Mouse (Mus musculus): Measurements from ENCODE around the gene Emc10. TPM values are rescaled to one million over a fixed set of nuclear protein-coding genes. Genes with fewer than 3 reads are reported as not detected.

The Emc10 gene
- polyA plus RNA-seq, 1 experiment from 2014 or later = 132 TPM

DNA sequence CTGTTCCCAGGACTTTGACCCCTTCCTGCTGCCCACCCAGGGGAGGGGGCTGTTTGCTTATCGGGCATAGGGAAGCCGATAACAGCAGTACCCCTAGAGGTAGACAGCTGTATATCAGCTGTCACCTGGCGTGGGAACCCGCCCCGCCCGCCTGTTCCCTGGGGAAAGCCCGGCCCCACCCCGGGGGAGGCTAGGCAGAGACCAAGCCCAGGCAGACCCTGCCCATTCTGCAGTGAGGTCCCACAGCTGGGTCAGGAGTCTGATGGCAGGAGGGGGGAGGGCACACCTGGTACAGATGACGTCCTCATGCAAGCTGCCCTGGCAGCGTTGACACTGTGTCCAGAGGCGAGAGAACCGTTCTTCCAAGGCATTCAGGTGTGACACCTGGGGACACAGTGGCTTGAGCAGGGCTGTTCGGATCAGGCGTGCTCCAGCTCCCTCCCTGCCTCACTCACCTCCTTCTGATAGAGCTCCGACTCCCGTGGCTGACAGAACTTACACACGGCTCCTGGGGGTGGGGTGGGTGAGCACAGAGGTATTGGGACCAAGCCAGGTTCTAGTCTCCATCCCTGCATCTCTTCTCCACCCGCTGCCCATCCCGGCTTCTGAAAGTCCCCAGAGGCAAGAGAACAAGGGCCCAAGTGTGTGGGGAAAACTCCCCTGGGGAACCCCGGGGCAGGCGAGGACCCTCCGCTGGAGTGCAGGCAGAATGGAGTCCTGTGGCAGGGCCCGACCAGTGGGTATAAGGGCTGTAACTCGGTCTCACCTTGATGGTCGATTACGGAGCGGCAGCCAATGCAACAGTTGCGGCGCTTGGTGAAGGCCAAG lies 36.8 kb upstream of the Emc10 start:
- H3K4me2 ChIP-seq (replicated peaks) = no peak overlapping the region
- WGBS = 92% methylated on average over 29 of the region's 29 CpGs
- no peak for ATAC-seq (ENCODE audit: low FRiP score, low read depth)
- no peak overlapping the region for H3K9ac ChIP-seq (replicated peaks)
- H3K27me3 ChIP-seq = peaks cover 21% of the 10 kb centered on the region
- H3K9me3 ChIP-seq = no peaks in the 10 kb centered on the region
- no peak overlapping the region for H3K27ac ChIP-seq (replicated peaks)
- peaks cover 55% of the 10 kb centered on the region for H3K36me3 ChIP-seq
- no peak overlapping the region for H3K4me3 ChIP-seq
- peaks cover 2% of the 10 kb centered on the region for H3K4me1 ChIP-seq

DNA sequence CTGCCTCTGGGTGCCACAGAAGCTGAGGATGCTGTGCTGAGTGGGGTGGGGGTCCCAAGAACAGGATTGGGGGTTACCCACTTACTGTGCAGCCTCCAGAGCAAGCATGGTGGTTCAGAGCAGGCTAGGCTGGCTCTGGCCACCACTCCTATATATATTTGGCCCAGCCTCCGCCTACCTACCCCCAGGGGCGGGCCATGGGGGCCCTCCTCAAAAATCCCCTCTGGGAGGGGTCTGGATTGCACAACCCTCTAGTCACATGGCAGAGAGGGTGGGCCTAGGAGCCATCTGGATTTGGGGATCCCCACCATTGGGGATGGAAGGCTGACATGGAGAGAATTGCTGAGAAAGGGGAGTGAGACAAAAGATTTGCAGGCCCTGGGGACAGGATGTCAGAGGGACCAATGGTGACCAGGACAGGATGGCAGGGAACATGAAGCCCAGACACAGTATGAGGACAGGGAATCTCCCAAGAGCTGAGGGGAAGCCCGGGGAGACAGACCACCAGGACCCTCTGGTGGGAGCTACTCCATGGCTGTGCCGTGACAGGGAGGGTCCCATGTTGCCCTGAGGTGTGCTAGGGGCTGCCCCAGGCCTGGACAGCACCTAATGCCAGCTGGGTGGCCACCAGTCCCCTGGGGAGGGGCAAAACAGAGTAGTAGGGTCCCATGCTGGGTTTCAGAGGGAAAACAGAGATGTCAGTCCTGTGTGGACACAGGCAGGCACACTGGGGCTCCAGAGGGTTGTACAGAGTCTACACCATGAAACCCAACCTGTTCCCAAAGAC lies 35.8 kb upstream of the Emc10 start, which contains the start of gene Spib:
Gene Spib (minus strand): TSS at position 126 of the 787 bp plus-strand sequence.
- no peak for ATAC-seq (ENCODE audit: low FRiP score, low read depth)
- H3K4me1 ChIP-seq = peaks cover 10% of the 10 kb centered on the region
- 81% methylated on average over 4 of the region's 4 CpGs for WGBS
- peaks cover 45% of the 10 kb centered on the region for H3K36me3 ChIP-seq
- no peak within 1 kb of the TSS for H3K27ac ChIP-seq (replicated peaks)
- no peaks in the 10 kb centered on the region for H3K9me3 ChIP-seq
- no peak within 1 kb of the TSS for H3K4me3 ChIP-seq
- no peak within 1 kb of the TSS for H3K4me2 ChIP-seq (replicated peaks)
- no peak within 1 kb of the TSS for H3K9ac ChIP-seq (replicated peaks)
- peaks cover 31% of the 10 kb centered on the region for H3K27me3 ChIP-seq

DNA sequence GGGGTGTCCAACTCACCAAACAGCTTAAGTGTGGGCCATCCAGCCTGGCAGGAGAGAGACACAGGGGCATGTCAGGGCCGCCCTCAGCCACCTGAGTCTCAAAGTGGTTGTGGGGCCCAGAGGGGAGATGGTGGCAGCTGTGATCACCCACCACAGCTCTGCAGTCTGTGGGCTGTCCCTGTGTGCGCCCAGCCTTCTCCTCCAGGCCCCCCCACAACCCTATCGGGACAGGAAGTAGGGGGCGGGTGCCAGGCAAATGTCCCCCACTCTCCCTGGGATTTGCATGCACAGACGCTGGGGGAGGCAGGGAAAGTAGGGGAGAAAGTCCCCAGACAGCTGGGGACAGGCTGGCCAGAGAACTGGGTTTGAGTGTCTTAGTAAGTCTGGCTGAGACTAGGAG lies 34.9 kb upstream of the Emc10 start:
- no peak overlapping the region for H3K9ac ChIP-seq (replicated peaks)
- H3K36me3 ChIP-seq = peaks cover 36% of the 10 kb centered on the region
- no peak overlapping the region for H3K4me3 ChIP-seq
- H3K27me3 ChIP-seq = peaks cover 40% of the 10 kb centered on the region
- no peaks in the 10 kb centered on the region for H3K9me3 ChIP-seq
- peaks cover 10% of the 10 kb centered on the region for H3K4me1 ChIP-seq
- ATAC-seq (ENCODE audit: low FRiP score, low read depth) = no peak
- H3K4me2 ChIP-seq (replicated peaks) = no peak overlapping the region
- H3K27ac ChIP-seq (replicated peaks) = no peak overlapping the region
- WGBS = 44% methylated on average over 4 of the region's 5 CpGs

DNA sequence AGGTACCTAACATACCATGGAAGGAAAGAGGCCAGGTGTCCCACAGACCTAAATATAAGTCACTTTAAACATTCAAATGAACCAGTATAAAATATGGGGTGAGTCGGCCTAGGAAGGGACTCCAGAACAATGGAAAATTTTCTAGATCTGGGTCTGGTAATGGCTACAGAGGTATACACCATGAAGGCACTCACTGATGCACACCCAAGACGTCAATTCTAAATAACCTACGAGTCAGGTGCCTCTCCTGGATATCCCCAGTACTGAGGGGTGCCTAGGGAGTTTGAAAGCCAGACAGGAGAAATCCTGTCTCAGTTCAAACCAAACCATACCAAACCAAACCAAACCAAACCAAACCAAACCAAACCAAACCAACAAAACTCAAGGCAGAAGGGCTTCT lies 34.2 kb upstream of the Emc10 start:
- WGBS = 88% methylated on average over 3 of the region's 3 CpGs
- peaks cover 29% of the 10 kb centered on the region for H3K36me3 ChIP-seq
- no peaks in the 10 kb centered on the region for H3K9me3 ChIP-seq
- H3K27ac ChIP-seq (replicated peaks) = no peak overlapping the region
- peaks cover 47% of the 10 kb centered on the region for H3K27me3 ChIP-seq
- no peak overlapping the region for H3K4me3 ChIP-seq
- H3K9ac ChIP-seq (replicated peaks) = no peak overlapping the region
- no peak overlapping the region for H3K4me2 ChIP-seq (replicated peaks)
- no peak for ATAC-seq (ENCODE audit: low FRiP score, low read depth)
- H3K4me1 ChIP-seq = peaks cover 11% of the 10 kb centered on the region

DNA sequence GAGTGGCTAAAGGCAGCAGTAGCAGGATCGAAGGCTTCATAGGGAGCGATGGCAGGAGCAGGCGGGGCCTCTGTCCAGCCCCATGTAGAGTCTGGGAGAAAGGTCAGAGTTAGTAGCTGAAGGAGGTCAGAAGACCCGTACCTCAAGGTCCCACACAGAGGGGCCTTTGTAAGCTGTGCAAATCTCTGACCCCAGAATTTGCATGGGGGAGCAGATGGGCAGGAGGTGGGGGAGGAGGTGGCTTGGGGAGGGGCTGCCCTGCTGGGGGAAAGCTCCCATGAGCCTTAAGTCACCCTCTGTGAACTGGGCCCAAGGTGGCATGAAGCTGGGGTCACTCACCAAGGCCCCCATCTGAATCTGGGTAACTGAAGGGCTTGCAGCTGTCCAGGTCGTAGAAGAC lies 33.2 kb upstream of the Emc10 start:
- Histone ChIP-seq H3K9ac (replicated peaks) (no peak overlapping the region), H3K4me2 (replicated peaks) (no peak overlapping the region), H3K4me3 (no peak overlapping the region), H3K4me1 (peaks cover 16% of the 10 kb centered on the region), H3K27me3 (peaks cover 57% of the 10 kb centered on the region), H3K9me3 (no peaks in the 10 kb centered on the region), H3K36me3 (peaks cover 19% of the 10 kb centered on the region), H3K27ac (replicated peaks) (no peak overlapping the region)
- no peak for ATAC-seq (ENCODE audit: low FRiP score, low read depth)
- 61% methylated on average over 5 of the region's 5 CpGs for WGBS

DNA sequence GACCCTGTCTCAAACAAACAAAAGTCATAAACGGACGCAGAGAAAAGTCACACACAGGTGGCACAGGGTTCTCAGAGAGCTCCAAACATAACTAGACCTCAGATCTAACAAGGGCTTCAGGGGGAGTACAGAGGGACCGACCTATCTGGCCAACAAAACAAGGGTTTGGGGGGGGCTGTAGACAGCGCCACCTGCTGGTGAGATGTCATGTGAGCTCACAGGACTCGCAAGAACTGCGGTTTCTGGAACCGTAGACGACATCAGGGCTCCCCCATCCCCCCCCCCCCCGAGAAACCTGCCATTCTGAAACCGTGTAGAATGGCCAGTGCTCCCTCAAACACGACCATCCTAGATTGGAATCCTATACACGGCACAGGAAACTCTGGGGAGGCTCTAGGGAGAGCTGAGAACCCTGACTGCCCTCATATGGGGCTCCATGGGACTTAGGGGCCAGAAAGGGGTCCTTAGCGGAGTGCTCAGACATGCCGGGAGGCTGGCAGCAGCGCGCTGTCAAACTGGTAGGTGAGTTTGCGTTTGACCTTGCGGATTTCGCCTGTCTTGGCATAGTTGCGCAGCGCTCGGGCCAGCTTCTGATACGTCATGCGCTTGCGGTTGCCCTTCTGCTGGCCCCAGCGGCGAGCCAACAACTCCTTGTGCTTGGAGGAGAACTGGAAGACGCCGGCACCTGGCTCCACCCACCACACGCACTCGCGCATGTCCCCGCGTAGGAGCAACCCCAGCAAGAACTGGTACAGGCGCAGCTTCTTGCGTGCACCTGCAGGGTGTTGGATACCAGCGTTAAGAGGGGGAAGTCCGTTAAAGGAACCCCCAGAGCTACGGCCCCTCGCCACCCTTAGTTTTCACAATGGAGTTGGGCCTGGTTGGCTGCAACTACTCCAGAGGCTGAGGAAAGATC lies 31.4 kb upstream of the Emc10 start:
- peak overlapping the region; percentile 36 for H3K4me3 ChIP-seq
- ATAC-seq (ENCODE audit: low FRiP score, low read depth) = peak; percentile 13; the same call in 1 of the 2 replicates
- no peak overlapping the region for H3K27ac ChIP-seq (replicated peaks)
- peak overlapping the region; percentile 24 for H3K9ac ChIP-seq (replicated peaks)
- H3K36me3 ChIP-seq = peaks cover 4% of the 10 kb centered on the region; the same call in 1 of the 2 replicates
- 6% methylated on average over 39 of the region's 40 CpGs for WGBS
- H3K9me3 ChIP-seq = no peaks in the 10 kb centered on the region
- H3K27me3 ChIP-seq = peaks cover 75% of the 10 kb centered on the region
- H3K4me2 ChIP-seq (replicated peaks) = peak overlapping the region; percentile 59
- peaks cover 16% of the 10 kb centered on the region for H3K4me1 ChIP-seq

DNA sequence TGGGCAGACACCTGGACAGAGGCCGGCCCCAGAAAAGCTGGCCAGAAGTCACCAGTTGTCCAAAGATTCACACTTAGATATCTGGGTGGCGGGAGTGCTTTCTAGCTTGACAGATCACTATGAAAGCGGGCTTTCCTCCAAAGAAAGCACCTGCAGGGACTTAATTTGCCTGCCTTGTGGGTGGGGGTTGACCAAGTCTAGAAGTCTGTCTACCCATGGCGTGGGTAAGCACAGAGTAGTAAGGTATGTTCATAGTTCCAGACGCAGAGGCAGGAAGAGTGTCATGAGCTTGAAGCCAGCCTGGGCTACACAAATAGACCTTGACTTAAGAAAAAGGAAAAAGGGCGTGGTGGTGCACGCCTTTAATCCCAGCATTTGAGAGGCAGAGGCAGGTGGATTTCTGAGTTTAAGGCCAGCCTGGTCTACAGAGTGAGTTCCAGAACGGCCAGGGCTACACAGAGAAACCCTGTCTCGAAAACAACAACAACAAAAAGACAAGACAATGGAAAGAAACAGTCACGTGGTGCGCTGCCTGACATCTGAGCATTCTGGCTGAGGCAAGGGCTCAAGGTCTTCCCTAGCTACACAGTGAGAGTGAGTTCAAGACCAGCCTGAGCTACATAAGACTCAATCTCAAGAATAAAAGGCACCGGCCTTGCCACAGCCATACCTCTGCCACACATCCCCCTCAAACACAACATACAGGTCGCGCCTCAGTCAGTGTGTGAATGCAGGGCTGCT lies 30.3 kb upstream of the Emc10 start:
- Histone ChIP-seq H3K4me2 (replicated peaks) (no peak overlapping the region), H3K9me3 (no peaks in the 10 kb centered on the region), H3K4me1 (peaks cover 16% of the 10 kb centered on the region), H3K27ac (replicated peaks) (no peak overlapping the region), H3K4me3 (no peak overlapping the region), H3K9ac (replicated peaks) (no peak overlapping the region), H3K36me3 (no peaks in the 10 kb centered on the region), H3K27me3 (peaks cover 86% of the 10 kb centered on the region)
- ATAC-seq (ENCODE audit: low FRiP score, low read depth) = no peak
- WGBS = 86% methylated on average over 14 of the region's 14 CpGs

DNA sequence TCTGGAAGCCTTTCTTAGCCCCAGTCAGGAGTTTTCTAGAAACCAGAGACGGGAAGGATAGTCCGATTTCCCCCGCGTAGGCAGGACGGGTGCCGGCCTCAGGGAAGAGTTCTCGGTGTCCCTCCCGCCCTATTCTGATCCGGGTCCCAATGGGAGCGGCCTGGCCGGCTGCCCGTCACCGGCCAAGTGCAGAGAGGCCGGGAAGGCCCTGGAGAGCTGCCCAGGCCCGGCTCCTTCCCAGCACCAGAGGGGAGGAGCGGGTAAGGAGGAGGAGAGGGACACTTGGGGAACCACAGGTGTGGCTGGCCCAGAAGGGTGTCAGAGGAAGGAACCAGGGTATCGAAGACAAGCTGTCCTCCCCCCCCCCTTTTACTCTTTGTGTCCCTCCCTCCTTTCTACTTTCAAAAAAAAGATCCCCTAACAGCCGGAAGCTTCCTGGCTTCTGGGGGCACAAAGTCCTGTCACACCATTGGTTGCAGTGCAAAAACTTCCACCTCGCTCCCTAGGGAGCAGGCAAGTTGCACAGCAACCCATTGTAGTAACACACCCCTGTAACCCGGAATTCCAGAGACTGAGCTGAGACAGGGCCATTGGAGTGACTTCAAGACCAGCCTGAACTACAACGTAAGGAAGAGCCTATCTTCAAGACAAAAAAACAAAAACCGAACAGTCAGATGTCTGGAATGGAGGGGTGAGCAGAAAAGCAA lies 28.9 kb upstream of the Emc10 start:
- H3K36me3 ChIP-seq = no peaks in the 10 kb centered on the region
- H3K9me3 ChIP-seq = no peaks in the 10 kb centered on the region
- no peak for ATAC-seq (ENCODE audit: low FRiP score, low read depth)
- H3K27me3 ChIP-seq = peaks cover 97% of the 10 kb centered on the region
- no peak overlapping the region for H3K27ac ChIP-seq (replicated peaks)
- 0 out of 2 replicates have a peak overlapping the region, but pooled peaks have one; percentile 9 for H3K4me2 ChIP-seq (replicated peaks)
- H3K9ac ChIP-seq (replicated peaks) = no peak overlapping the region; the same call in 1 of the 2 replicates
- no peak overlapping the region for H3K4me3 ChIP-seq
- 20% methylated on average over 22 of the region's 22 CpGs for WGBS
- peaks cover 16% of the 10 kb centered on the region for H3K4me1 ChIP-seq

DNA sequence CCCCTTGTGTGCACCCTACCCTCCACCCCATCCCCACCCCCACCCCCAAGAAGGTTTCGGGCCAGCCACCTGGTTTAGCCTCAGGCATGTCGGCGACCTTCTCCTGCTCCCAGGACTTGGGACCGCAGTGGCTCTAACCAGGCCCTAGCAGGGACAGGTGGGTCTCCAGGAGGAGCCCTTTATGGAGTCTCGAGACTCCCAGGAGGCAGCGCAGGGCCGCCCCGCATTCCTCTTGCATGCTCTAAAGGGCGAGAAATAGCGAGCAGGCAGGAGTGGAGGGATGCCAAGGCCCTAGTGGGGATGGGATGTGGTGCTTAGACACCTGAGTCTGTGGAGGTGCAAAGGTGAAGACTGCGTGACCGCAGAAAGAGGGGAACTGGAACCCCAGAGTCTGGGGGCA lies 28.2 kb upstream of the Emc10 start, which contains the start of gene Mybpc2:
Gene Mybpc2 (minus strand): TSS at position 155 of the 400 bp plus-strand sequence.
- H3K9me3 ChIP-seq = no peaks in the 10 kb centered on the region
- ATAC-seq (ENCODE audit: low FRiP score, low read depth) = no peak
- H3K27me3 ChIP-seq = peaks cover 90% of the 10 kb centered on the region
- no peaks in the 10 kb centered on the region for H3K36me3 ChIP-seq
- peaks cover 16% of the 10 kb centered on the region for H3K4me1 ChIP-seq
- no peak within 1 kb of the TSS for H3K27ac ChIP-seq (replicated peaks)
- no peak within 1 kb of the TSS for H3K4me3 ChIP-seq
- whole genome bisulfite sequencing = 33% methylated on average over 12 of the region's 12 CpGs
- H3K9ac ChIP-seq (replicated peaks) = no peak within 1 kb of the TSS; the same call in 1 of the 2 replicates
- 0 out of 2 replicates have a peak within 1 kb of the TSS, but pooled peaks have one; percentile 9 for H3K4me2 ChIP-seq (replicated peaks)

DNA sequence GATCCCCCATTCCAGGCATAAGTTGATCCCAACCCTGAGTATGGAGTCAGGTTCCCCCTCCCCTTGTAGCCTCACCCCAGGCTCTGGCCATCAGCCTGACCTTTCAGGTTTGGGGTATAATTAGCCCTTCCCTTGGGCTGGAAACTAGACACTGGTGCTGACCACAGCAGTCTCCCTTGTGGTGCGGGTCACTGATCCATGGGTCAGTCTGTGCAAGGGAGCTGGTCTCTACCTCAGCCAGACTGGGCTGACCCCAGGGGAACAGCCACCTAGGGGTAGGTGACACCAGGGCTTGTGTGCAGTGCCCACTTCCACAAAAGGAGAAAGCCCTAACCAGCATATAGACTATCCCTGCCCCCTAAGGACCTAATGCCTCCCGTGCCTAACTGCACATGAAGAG lies 26.7 kb upstream of the Emc10 start:
- ATAC-seq (ENCODE audit: low FRiP score, low read depth) = no peak

More for the DNA sequence above, 26.7 kb upstream of the Emc10 start:
- Histone ChIP-seq H3K27me3 (peaks cover 81% of the 10 kb centered on the region), H3K27ac (replicated peaks) (no peak overlapping the region), H3K9ac (replicated peaks) (no peak overlapping the region), H3K4me3 (no peak overlapping the region), H3K4me2 (replicated peaks) (no peak overlapping the region), H3K36me3 (no peaks in the 10 kb centered on the region), H3K9me3 (no peaks in the 10 kb centered on the region), H3K4me1 (peaks cover 13% of the 10 kb centered on the region)
- WGBS = 81% methylated on average over 2 of the region's 2 CpGs

Data from midbrain, embryonic 12.5 days (tissue).